Mouse (Mus musculus): Measurements from ENCODE around the gene Fcer1g. TPM values are rescaled to one million over a fixed set of nuclear protein-coding genes. Genes with fewer than 3 reads are reported as not detected.

Fcer1g gene
- 35.4 TPM for polyA plus RNA-seq (2015; fragmentation: Illumina TruSeq; extraction: RNeasy Lipid Tissue Mini Kit (QIAGEN cat#74804); ENCODE audit: low read depth, low replicate concordance)

DNA sequence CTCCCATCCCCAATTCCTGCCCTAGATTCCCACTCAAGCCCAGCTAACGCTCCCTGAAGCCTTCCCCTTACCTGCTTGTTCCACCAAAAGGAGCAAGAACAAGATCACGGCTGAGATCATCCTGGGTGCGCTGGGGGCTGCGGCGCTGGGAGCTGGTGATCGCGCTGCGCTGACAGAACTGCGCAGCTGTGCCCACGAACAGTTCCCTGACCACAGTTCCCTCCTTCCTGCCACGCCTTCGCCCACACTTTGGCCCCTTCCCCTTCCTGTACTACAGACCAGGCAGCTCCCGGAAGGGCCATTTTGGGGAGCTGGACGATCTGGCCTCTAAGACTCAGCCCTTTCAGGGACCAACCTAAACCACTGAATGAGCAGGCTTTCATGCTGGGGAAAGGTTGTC, at the start of gene Fcer1g:
TSS of gene Fcer1g (minus strand) at position 240 of the 400 bp plus-strand sequence.

DNA sequence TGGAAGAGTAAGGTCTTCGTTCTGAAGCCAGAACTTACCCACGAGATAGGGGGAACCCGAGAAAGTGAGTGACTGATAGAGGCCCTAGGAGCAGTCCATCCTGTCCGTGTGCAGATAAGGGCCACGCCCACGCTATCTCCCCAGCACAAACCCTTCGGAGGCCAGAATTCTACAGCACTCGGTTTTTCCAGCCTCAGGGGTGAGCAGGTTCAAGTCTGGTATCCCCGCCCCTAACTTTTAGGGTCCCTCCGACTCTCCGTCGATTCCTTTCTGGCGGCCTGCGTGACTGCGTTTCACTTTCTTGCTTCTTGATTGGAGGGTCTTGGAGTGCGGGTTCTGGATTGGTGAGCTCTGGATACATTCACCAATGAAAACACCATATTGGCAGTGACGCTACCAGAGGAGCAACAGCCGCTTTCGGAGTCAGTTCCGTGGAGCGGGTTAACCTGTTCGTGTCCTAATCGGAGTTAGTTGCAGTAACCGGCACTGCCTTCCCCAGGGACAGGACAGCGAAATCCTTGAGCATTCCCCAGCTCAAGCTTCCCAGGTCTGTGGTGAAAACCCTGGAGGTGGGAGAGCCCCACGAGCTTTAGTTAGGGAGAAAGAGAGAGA, 46.9 kb upstream of the Fcer1g start, which contains the start of gene Ppox:
TSS of gene Ppox (minus strand) at position 271 of the 612 bp plus-strand sequence.

DNA sequence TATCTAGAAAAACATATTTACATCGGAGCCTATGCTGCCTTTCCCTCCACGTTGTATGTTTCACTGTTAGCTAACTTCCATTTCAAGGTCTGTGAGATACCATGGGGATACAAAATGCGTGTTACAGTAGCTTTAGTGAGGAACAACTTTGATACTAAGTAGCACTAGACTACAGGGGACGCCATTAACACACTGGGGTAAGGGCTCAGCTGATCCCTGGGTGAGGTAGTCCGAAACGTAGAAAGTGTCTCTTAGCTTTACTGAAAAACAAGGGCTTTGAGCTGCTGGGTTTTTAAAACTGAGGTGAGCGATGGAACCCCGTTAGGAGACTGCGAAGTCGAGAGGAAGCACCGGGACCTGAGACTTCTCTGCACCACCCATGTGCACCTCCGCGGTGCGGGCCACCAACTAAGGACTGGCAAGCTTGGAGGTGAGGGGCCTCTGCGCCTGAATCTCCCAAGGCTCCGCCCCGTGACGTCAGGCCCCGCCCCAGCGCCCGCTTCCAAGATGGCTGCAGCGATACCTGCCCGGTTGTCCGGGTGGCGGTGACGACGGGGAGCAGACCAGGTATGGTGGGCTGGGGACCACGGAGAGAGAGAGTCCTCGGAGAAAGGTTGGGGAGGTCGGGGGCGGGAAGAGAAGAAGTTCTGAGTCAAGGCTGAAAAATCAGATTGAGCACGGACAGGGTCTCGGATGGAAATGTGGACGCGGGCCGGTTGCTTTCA, 35.8 kb upstream of the Fcer1g start, which contains the start of gene B4galt3:
TSS of gene B4galt3 (plus strand) at position 481 of the 725 bp plus-strand sequence.

DNA sequence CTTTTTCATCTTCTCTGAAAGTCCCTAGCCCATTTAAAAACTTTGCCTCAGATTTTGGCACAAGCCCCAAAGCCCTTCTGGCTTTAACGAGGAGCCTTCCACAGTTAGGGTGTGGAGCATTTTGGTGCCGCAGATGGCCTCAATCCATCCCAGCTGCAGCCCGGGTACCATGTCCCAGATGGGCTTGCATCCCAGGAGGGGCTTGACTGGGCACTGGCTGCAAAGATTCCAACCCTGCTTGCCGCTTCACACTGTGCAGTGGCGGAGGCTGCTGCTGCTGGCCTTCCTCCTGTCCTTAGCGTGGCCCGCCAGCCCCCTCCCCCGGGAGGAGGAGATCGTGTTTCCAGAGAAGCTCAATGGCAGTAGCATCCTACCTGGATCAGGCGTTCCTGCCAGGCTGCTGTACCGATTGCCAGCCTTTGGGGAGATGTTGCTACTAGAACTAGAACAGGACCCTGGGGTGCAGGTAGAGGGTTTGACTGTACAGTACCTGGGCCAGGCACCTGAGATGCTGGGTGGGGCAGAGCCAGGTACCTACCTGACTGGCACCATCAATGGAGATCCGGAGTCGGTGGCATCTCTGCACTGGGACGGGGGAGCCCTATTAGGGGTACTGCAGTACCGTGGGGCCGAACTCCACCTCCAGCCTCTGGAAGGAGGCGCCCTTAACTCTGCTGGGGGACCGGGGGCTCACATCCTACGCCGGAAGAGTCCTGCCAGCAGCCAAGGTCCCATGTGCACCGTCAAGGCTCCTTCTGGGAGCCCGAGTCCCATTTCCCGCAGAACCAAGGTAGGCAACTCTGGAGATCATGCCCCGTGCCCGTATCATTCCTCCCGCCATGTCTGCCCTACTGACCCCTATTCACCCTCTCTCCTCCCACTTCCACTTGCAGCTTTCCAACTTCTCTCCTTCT, 16.8 kb upstream of the Fcer1g start, which contains the start of gene Ndufs2:
TSS of gene Ndufs2 (minus strand) at position 709 of the 914 bp plus-strand sequence.

DNA sequence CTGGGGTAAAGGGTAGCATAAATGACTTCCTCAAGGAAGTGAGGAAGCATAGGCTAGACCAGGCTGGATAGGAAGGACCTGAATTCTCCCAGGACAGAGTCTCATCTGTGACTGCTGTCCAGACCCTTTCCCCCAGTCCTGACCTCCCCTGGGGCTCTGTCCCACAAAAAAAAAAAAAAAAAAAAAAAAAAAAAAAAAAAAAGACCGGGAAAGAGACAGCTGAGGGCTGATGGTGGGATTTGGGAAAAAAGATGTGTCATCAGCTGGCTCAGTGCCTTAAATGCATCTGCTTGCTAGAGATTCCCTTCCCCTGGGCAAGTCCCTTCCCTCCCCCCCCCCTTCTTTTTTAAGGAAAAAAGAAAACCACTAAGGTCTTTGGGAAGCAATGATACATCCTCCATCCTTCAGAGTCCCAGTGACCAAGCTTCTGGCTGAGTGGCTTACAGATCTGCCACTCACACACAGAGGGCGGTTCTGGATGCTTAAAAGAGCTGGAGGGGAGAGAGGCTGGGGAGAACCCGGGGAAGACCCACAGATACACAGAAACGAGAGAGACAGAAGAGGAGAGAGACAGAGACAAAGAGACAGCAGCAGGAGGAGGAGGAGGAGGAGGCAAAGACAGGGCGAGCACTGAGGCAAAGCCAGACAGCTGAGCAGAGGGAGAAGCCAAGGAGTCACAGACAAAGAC, 15.9 kb upstream of the Fcer1g start, which contains the start of gene Adamts4:
TSS of gene Adamts4 (plus strand) at position 509 of the 688 bp plus-strand sequence.

DNA sequence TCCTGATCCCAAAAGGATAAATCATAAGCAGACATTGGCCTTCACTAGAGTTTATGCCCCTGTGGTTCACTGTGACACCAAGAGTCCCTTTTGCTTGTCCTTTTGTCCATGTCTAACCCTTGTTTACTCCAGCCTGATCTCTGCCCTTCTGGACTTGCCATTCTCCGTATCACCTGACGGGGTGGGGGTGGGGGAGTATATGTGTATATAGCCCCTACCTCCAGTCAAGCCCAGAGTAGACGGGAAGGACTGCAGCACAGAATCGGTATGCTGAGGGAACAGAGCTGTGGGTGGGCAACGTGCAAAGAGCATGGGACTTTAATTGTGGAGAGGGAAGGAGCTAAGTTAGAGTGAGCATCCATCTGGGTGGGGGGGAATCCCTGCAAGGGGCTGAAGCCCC, 9.3 kb downstream of the Fcer1g start, which contains the start of gene Apoa2:
TSS of gene Apoa2 (plus strand) at position 198 of the 400 bp plus-strand sequence.

DNA sequence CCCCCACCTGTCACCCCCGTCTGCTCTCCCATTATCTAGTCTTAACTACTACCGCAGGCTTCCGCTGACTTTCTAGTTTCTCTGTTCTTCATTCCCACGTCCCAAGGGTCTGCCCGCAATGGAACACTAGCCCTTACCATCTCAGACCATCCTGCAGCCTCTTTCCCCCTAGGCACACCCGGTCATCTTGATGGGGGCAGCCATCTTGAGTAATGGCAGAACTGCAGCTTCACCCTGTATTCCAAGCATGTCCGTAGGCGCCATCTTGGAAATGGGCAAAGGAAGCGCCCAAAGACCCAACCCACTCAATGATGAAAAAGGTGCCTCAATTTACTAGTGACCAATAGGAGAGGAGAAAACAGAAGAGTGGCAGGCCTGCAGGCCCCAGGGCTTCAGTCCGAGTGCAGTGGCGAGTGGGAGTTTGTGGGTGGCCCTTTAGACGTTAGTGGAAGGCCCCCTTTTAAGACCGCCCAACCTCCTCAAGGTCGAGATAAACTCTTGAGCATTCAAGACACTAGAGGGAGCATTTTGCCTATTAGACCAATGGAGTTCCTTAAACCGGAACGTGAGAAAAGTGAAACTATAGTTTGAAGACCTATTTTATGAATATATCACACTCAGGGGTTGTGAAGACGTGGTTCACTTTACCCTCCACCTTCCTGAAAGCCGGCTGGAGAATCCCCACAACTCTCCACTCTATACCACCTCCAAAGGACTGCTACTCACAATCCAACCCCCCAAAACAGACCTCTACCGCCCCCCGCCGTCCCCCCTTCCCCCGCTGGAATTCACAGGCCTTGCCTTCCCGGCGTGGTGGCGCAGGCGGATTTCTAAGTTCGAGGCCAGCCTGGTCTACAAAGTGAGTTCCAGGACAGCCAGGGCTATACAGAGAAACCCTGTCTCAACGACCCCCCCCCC, 11.7 kb downstream of the Fcer1g start, which contains the start of gene Tomm40l:
TSS of gene Tomm40l (minus strand) at position 277 of the 918 bp plus-strand sequence.

DNA sequence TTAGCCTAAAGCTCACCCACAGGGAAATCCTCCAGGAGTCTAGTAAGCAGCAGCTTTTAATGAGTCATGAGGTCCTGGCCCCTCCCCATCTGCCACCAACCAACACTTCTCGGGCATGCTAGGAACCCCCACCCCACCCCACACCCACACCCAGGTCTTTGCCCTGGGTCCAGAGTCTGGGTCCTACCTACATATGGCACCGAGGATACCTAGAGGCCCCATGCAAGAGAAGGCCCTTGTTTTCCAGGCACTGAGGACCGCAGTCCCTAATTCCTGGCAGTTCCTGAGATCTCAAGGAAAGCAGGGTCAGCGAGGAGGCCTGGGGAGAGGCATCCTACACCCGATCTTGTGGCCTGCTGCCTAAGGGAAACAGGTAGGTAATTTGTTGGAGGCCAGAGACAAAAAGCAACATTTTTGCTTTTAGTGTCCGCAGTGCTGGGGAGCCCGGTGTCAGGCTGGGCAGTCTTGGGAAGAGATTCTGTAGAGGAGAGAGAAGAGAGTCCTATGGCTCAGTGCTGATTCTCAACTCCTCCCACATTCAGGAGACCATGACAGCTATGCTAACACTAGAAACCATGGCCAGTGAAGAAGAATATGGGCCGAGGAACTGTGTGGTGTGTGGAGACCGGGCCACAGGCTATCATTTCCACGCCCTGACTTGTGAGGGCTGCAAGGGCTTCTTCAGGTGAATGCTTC, 20.2 kb downstream of the Fcer1g start, which contains the start of gene Nr1i3:
TSS of gene Nr1i3 (plus strand) at position 170 of the 696 bp plus-strand sequence.

DNA sequence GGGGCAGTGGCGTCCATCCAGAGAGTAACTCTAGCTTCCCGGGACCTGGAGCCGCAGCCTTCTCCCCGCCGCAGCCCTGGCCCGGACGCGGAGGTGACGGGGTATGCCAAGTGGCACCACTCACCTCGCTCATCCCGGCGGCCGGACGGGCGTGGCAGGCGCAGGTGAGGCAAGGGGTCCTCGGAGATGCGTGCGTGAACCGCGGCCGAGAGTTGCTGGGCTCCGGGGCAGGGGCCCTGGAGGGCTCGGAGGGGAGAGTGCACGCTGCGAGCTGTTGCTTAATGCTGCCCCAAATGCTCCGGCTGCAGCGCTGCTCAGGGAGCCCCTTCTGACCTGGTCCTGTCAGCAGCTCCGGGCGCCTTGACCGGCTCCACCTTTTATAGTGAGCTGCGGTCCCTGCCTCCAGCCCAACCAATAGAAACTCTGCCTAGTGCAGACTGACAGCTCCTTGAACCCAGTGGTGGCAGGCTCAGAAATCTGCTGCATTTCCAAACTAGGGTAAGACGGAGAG, 38.2 kb downstream of the Fcer1g start, which contains the start of gene Pcp4l1:
TSS of gene Pcp4l1 (minus strand) at position 382 of the 511 bp plus-strand sequence.

Other genes with a start within 250 kb of the Fcer1g start
- 0.74 TPM for gene Fcgr4, start 215.4 kb downstream of the Fcer1g start, polyA plus RNA-seq (2015; fragmentation: Illumina TruSeq; extraction: RNeasy Lipid Tissue Mini Kit (QIAGEN cat#74804); ENCODE audit: low read depth, low replicate concordance)
- gene Fcgr3, start 169.4 kb downstream of the Fcer1g start, polyA plus RNA-seq (2015; fragmentation: Illumina TruSeq; extraction: RNeasy Lipid Tissue Mini Kit (QIAGEN cat#74804); ENCODE audit: low read depth, low replicate concordance), result 32.3 TPM
- 5.5 TPM for gene Cfap126, start 120.4 kb downstream of the Fcer1g start, polyA plus RNA-seq (2015; fragmentation: Illumina TruSeq; extraction: RNeasy Lipid Tissue Mini Kit (QIAGEN cat#74804); ENCODE audit: low read depth, low replicate concordance)
- gene Sdhc, start 83.8 kb downstream of the Fcer1g start, polyA plus RNA-seq (2015; fragmentation: Illumina TruSeq; extraction: RNeasy Lipid Tissue Mini Kit (QIAGEN cat#74804); ENCODE audit: low read depth, low replicate concordance), result 136 TPM
- not detected for gene Mpz, start 83.7 kb downstream of the Fcer1g start, polyA plus RNA-seq (2015; fragmentation: Illumina TruSeq; extraction: RNeasy Lipid Tissue Mini Kit (QIAGEN cat#74804); ENCODE audit: low read depth, low replicate concordance)
- 282 TPM for gene Pcp4l1, start 38.1 kb downstream of the Fcer1g start, polyA plus RNA-seq (2015; fragmentation: Illumina TruSeq; extraction: RNeasy Lipid Tissue Mini Kit (QIAGEN cat#74804); ENCODE audit: low read depth, low replicate concordance)
- 0.48 TPM for gene Nr1i3, start 20.4 kb downstream of the Fcer1g start, polyA plus RNA-seq (2015; fragmentation: Illumina TruSeq; extraction: RNeasy Lipid Tissue Mini Kit (QIAGEN cat#74804); ENCODE audit: low read depth, low replicate concordance)
- gene Tomm40l, start 11.9 kb downstream of the Fcer1g start, polyA plus RNA-seq (2015; fragmentation: Illumina TruSeq; extraction: RNeasy Lipid Tissue Mini Kit (QIAGEN cat#74804); ENCODE audit: low read depth, low replicate concordance), result 118 TPM
- gene Apoa2, start 9.3 kb downstream of the Fcer1g start, polyA plus RNA-seq (2015; fragmentation: Illumina TruSeq; extraction: RNeasy Lipid Tissue Mini Kit (QIAGEN cat#74804); ENCODE audit: low read depth, low replicate concordance), result 6.9 TPM
- gene Adamts4, start 16.1 kb upstream of the Fcer1g start, polyA plus RNA-seq (2015; fragmentation: Illumina TruSeq; extraction: RNeasy Lipid Tissue Mini Kit (QIAGEN cat#74804); ENCODE audit: low read depth, low replicate concordance), result 15.3 TPM
- gene Ndufs2, start 17.0 kb upstream of the Fcer1g start, polyA plus RNA-seq (2015; fragmentation: Illumina TruSeq; extraction: RNeasy Lipid Tissue Mini Kit (QIAGEN cat#74804); ENCODE audit: low read depth, low replicate concordance), result 322 TPM
- gene B4galt3, start 36.0 kb upstream of the Fcer1g start, polyA plus RNA-seq (2015; fragmentation: Illumina TruSeq; extraction: RNeasy Lipid Tissue Mini Kit (QIAGEN cat#74804); ENCODE audit: low read depth, low replicate concordance), result 44.0 TPM
- gene Ppox, start 46.8 kb upstream of the Fcer1g start, polyA plus RNA-seq (2015; fragmentation: Illumina TruSeq; extraction: RNeasy Lipid Tissue Mini Kit (QIAGEN cat#74804); ENCODE audit: low read depth, low replicate concordance), result 35.3 TPM
- gene Usp21, start 53.6 kb upstream of the Fcer1g start, polyA plus RNA-seq (2015; fragmentation: Illumina TruSeq; extraction: RNeasy Lipid Tissue Mini Kit (QIAGEN cat#74804); ENCODE audit: low read depth, low replicate concordance), result 47.5 TPM
- gene Ufc1, start 60.7 kb upstream of the Fcer1g start, polyA plus RNA-seq (2015; fragmentation: Illumina TruSeq; extraction: RNeasy Lipid Tissue Mini Kit (QIAGEN cat#74804); ENCODE audit: low read depth, low replicate concordance), result 187 TPM
- gene Dedd, start 94.8 kb upstream of the Fcer1g start, polyA plus RNA-seq (2015; fragmentation: Illumina TruSeq; extraction: RNeasy Lipid Tissue Mini Kit (QIAGEN cat#74804); ENCODE audit: low read depth, low replicate concordance), result 42.7 TPM
- 59.9 TPM for gene Nit1, start 111.3 kb upstream of the Fcer1g start, polyA plus RNA-seq (2015; fragmentation: Illumina TruSeq; extraction: RNeasy Lipid Tissue Mini Kit (QIAGEN cat#74804); ENCODE audit: low read depth, low replicate concordance)
- 221 TPM for gene Pfdn2, start 111.3 kb upstream of the Fcer1g start, polyA plus RNA-seq (2015; fragmentation: Illumina TruSeq; extraction: RNeasy Lipid Tissue Mini Kit (QIAGEN cat#74804); ENCODE audit: low read depth, low replicate concordance)
- 5.8 TPM for gene Klhdc9, start 126.4 kb upstream of the Fcer1g start, polyA plus RNA-seq (2015; fragmentation: Illumina TruSeq; extraction: RNeasy Lipid Tissue Mini Kit (QIAGEN cat#74804); ENCODE audit: low read depth, low replicate concordance)
- 4.8 TPM for gene Nectin4, start 135.7 kb upstream of the Fcer1g start, polyA plus RNA-seq (2015; fragmentation: Illumina TruSeq; extraction: RNeasy Lipid Tissue Mini Kit (QIAGEN cat#74804); ENCODE audit: low read depth, low replicate concordance)
- 2.2 TPM for gene Arhgap30, start 154.6 kb upstream of the Fcer1g start, polyA plus RNA-seq (2015; fragmentation: Illumina TruSeq; extraction: RNeasy Lipid Tissue Mini Kit (QIAGEN cat#74804); ENCODE audit: low read depth, low replicate concordance)
- 125 TPM for gene Usf1, start 176.9 kb upstream of the Fcer1g start, polyA plus RNA-seq (2015; fragmentation: Illumina TruSeq; extraction: RNeasy Lipid Tissue Mini Kit (QIAGEN cat#74804); ENCODE audit: low read depth, low replicate concordance)
- not detected for gene Tstd1, start 184.5 kb upstream of the Fcer1g start, polyA plus RNA-seq (2015; fragmentation: Illumina TruSeq; extraction: RNeasy Lipid Tissue Mini Kit (QIAGEN cat#74804); ENCODE audit: low read depth, low replicate concordance)
- 10.4 TPM for gene F11r, start 203.2 kb upstream of the Fcer1g start, polyA plus RNA-seq (2015; fragmentation: Illumina TruSeq; extraction: RNeasy Lipid Tissue Mini Kit (QIAGEN cat#74804); ENCODE audit: low read depth, low replicate concordance)

All from brain, adult 10 weeks (tissue).